Mouse (Mus musculus) liver, embryonic 15.5 days (tissue): ENCODE data around the gene Insyn1. TPM values are rescaled to one million over a fixed set of nuclear protein-coding genes. Genes with fewer than 3 reads are reported as not detected.

Experiments
- ATAC-seq: fragments of 200-750 bp; cut with Nextera tagmentation; 2 replicates; pipeline ENCODE4 v1.8.0; 2017; ENCODE audit warnings: moderate number of reproducible peaks, mild to moderate bottlenecking, moderate library complexity; ENCODE audit not compliant: insufficient read depth
- H3K27ac ChIP-seq: fragments of 300-500 bp; sonication (generic); replicated peaks from 2 replicates; pipeline ENCODE4 v1.5.1; 2015; ENCODE audit warnings: mild to moderate bottlenecking, inconsistent platforms
- H3K27me3 ChIP-seq: fragments of 300-500 bp; sonication (generic); 2 replicates; pipeline ENCODE4 v1.6.1; 2015; ENCODE audit warnings: mild to moderate bottlenecking, inconsistent platforms
- H3K36me3 ChIP-seq: fragments of 300-500 bp; sonication (generic); replicated peaks from 2 replicates; pipeline ENCODE4 v1.6.1; 2015; ENCODE audit warnings: moderate library complexity, mild to moderate bottlenecking, inconsistent platforms
- H3K4me1 ChIP-seq: fragments of 300-500 bp; sonication (generic); replicated peaks from 2 replicates; pipeline ENCODE4 v1.6.1; 2015; ENCODE audit warnings: inconsistent platforms
- H3K4me2 ChIP-seq: fragments of 300-500 bp; sonication (generic); 2 replicates; pipeline ENCODE4 v1.6.1; 2015; ENCODE audit warnings: moderate library complexity, mild to moderate bottlenecking, inconsistent platforms
- H3K4me3 ChIP-seq: fragments of 300-500 bp; sonication (generic); replicated peaks from 2 replicates; pipeline ENCODE4 v1.5.1; 2015; ENCODE audit warnings: mild to moderate bottlenecking, inconsistent platforms
- H3K9ac ChIP-seq: fragments of 300-500 bp; sonication (generic); 2 replicates; pipeline ENCODE4 v1.6.1; 2015; ENCODE audit warnings: moderate library complexity, mild to moderate bottlenecking, inconsistent platforms
- H3K9me3 ChIP-seq: fragments of 300-500 bp; sonication (generic); replicated peaks from 2 replicates; pipeline ENCODE4 v1.6.1; 2016; ENCODE audit warnings: inconsistent platforms
- WGBS: fragments of 180-500 bp; shearing (Covaris S2); methylation state at CpG from one replicate; pipeline ENCODE4 v1.1.7; 2015; ENCODE audit warnings: mixed read lengths; ENCODE audit not compliant: insufficient replicate concordance; 5-methylcytosine and 5-hydroxymethylcytosine counted together
- polyA plus RNA-seq: library from polyadenylated mRNA; unstranded; fragments of >200 nt; fragmentation: Nextera tagmentation; extraction: Ambion mirVana; gene quantifications from 2 replicates; pipeline ENCODE4 v1.2.1, GENCODE M21; 2015

The Insyn1 gene
- polyA plus RNA-seq, 1 experiment from 2014 or later, result not detected

- H3K9ac ChIP-seq, result no peak overlapping the region
- WGBS, result 39% methylated on average over 5 of the region's 5 CpGs
- no peaks in the 10 kb centered on the region for H3K4me1 ChIP-seq
- no peaks in the 10 kb centered on the region for H3K36me3 ChIP-seq
- H3K4me3 ChIP-seq, result no peak overlapping the region
- ATAC-seq, result no peak
- no peak overlapping the region for H3K27ac ChIP-seq
- H3K9me3 ChIP-seq, result no peaks in the 10 kb centered on the region
- H3K4me2 ChIP-seq, result no peak overlapping the region
- H3K27me3 ChIP-seq, result peaks cover 19% of the 10 kb centered on the region; the same call in 1 of the 2 replicates
Measured at GRCm38 (mm10) chr9:58453791-58454378, 34.5 kb upstream of the Insyn1 start.

DNA sequence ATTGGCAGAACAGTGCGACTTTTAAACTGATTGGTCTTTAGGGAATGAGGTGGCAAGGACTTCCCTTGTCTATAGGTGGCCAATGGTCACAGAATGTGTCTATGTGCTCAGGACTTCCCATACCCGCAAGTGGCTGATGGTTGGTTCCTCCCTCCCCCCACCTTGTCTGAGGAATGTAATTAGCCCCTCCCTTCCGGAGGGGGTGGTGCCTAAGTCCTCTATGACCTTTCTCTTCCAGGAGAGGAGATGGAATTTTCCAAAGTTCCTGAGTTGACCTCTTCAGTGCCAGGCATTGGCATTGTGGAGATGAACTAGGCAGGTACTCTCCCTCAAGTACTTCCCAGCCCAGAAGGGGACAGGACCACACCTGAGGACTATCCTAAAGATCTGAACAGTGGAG, 33.5 kb upstream of the Insyn1 start:
- ATAC-seq, result no peak
- Histone ChIP-seq H3K4me1 (no peaks in the 10 kb centered on the region), H3K27ac (no peak overlapping the region), H3K9me3 (no peaks in the 10 kb centered on the region), H3K9ac (no peak overlapping the region), H3K27me3 (peaks cover 19% of the 10 kb centered on the region; the same call in 1 of the 2 replicates), H3K4me3 (no peak overlapping the region), H3K36me3 (no peaks in the 10 kb centered on the region), H3K4me2 (no peak overlapping the region)
- WGBS, result 33% methylated on average over 3 of the region's 3 CpGs

GRCm38 (mm10) chr9:58455798-58456197, 32.6 kb upstream of the Insyn1 start:
- WGBS, result 25% methylated on average over 13 of the region's 13 CpGs
- no peaks in the 10 kb centered on the region for H3K36me3 ChIP-seq
- peaks cover 19% of the 10 kb centered on the region; the same call in 1 of the 2 replicates for H3K27me3 ChIP-seq
- no peak overlapping the region for H3K27ac ChIP-seq
- no peaks in the 10 kb centered on the region for H3K9me3 ChIP-seq
- no peaks in the 10 kb centered on the region for H3K4me1 ChIP-seq
- no peak for ATAC-seq
- no peak overlapping the region for H3K4me2 ChIP-seq
- H3K9ac ChIP-seq, result no peak overlapping the region
- no peak overlapping the region for H3K4me3 ChIP-seq

- WGBS, result 48% methylated on average over 7 of the region's 7 CpGs
- Histone ChIP-seq H3K36me3 (no peaks in the 10 kb centered on the region), H3K27ac (no peak overlapping the region), H3K4me1 (no peaks in the 10 kb centered on the region), H3K27me3 (peaks cover 19% of the 10 kb centered on the region; the same call in 1 of the 2 replicates), H3K4me3 (no peak overlapping the region), H3K4me2 (no peak overlapping the region), H3K9me3 (no peaks in the 10 kb centered on the region), H3K9ac (no peak overlapping the region)
- no peak for ATAC-seq
Measured at GRCm38 (mm10) chr9:58457481-58457955, 30.9 kb upstream of the Insyn1 start.

DNA sequence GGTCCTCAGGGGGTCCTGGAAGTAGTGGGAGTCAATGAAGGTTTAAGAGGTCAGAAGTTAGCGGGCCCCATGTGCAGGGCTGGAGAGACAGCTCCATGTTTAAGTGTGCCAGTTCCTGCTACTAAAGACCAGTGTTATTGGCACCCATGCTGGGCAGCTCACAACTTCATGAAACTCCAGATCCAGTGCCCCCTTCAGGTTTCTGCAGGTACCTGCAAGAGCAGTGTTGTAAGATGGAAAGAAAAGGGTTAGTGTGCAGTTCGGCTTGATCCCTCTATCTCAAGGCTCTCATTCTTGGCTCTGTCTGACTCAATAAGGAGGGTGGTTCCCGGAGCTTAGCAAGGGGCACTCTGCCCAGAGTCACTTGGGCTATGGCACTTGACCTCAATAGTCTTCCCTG, 30.1 kb upstream of the Insyn1 start:
- H3K4me2 ChIP-seq, result no peak overlapping the region
- no peak overlapping the region for H3K9ac ChIP-seq
- no peak for ATAC-seq
- peaks cover 16% of the 10 kb centered on the region; the same call in 1 of the 2 replicates for H3K27me3 ChIP-seq
- no peaks in the 10 kb centered on the region for H3K9me3 ChIP-seq
- no peaks in the 10 kb centered on the region for H3K36me3 ChIP-seq
- no peak overlapping the region for H3K27ac ChIP-seq
- no peak overlapping the region for H3K4me3 ChIP-seq
- H3K4me1 ChIP-seq, result no peaks in the 10 kb centered on the region
- WGBS, result 55% methylated on average over 3 of the region's 3 CpGs

DNA sequence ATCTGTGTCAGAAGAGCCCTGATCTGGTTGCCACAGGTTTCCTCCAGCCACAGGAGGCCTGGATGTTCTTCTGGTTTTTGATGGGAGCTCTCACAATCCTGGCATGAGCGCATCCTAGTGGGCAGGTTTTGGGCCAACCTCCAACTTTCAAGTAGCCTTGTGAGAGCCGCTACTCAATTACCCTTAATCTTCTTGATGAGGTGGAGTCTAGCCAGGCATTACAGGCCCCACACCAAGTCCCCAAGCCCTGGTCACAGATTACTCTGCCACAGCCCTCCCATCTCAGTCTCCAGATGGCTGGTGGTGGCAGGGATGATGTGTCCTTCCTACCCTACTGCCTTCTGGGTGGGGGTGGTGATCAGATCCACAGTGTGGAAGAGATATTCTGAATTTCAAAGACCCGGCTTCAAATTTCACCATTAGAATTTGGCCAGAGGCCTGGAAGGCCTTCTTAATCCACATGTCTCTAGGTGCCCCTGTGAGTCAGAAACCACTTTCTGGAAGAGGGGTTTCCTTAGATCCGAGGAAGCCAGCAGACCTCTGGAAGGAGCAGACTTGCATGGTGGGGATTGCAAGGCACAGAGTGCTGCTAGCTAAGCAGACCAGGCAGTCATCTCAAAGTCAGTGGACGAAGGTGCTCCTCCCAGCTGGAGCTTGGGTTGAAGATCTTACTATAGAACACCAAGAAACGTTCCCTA, 29.4 kb upstream of the Insyn1 start:
- Histone ChIP-seq H3K27ac (no peak overlapping the region), H3K4me1 (no peaks in the 10 kb centered on the region), H3K36me3 (no peaks in the 10 kb centered on the region), H3K9ac (no peak overlapping the region), H3K9me3 (no peaks in the 10 kb centered on the region), H3K4me3 (no peak overlapping the region), H3K27me3 (peaks cover 16% of the 10 kb centered on the region; the same call in 1 of the 2 replicates), H3K4me2 (no peak overlapping the region)
- ATAC-seq, result no peak
- WGBS, result 63% methylated on average over 6 of the region's 6 CpGs

- H3K27ac ChIP-seq, result no peak overlapping the region
- H3K36me3 ChIP-seq, result no peaks in the 10 kb centered on the region
- no peak overlapping the region for H3K4me2 ChIP-seq
- no peak overlapping the region for H3K4me3 ChIP-seq
- whole genome bisulfite sequencing, result 41% methylated on average over 5 of the region's 5 CpGs
- no peaks in the 10 kb centered on the region for H3K9me3 ChIP-seq
- no peaks in the 10 kb centered on the region for H3K27me3 ChIP-seq
- H3K9ac ChIP-seq, result no peak overlapping the region
- ATAC-seq, result no peak
- H3K4me1 ChIP-seq, result no peaks in the 10 kb centered on the region
Measured at GRCm38 (mm10) chr9:58467345-58468025, 20.9 kb upstream of the Insyn1 start.

DNA sequence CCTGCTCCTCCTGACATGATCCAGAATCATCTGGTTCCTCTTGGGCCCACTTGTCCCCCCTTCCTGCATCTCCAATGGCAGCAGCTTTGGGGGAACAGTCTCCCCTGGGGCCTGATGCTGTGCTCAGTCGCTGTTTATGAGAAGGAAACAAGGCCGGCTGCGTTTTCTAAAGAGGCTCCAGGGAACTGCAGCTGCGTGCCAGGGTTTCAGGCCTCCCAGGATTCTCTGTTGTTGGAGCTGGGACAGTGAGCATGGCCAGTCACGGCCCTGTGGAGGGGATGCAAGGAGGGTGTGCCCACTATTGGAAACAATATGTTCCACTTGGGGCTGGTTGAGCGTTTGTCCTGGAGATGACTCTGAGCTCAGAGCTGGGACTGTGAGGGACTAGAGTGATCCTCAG, 17.9 kb upstream of the Insyn1 start:
- Histone ChIP-seq H3K27ac (no peak overlapping the region), H3K9me3 (no peaks in the 10 kb centered on the region), H3K4me2 (no peak overlapping the region), H3K27me3 (no peaks in the 10 kb centered on the region), H3K36me3 (no peaks in the 10 kb centered on the region), H3K4me1 (no peaks in the 10 kb centered on the region), H3K9ac (no peak overlapping the region), H3K4me3 (no peak overlapping the region)
- WGBS, result 52% methylated on average over 6 of the region's 6 CpGs
- no peak for ATAC-seq

DNA sequence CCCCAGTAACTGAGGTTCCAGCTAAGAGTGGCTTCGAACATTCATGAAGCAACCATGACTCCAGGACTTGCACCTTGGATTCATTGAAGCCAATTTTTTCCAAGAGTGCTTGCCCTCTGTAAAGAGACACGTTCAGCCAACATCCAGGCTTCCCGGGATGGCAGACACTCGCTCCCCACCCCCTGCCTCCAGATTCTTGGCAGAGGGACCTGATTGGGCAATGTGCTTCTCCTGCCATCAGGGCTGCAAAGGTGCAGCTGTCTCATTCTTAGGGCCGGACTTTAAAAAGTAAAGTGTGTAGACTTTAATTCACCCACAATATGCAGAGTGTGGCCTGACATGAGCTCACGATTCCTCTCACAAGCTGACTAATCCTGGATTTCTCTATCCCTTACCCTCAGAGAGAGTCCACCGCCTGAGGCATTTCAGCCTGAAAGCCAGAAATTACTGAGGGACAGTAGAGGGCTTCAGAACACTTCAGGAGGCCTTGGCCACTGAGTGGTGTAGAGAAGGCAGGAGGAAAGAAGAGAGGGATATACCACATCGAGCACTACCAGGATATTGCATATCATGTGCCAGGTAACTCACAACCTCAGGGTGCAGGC, 15.1 kb upstream of the Insyn1 start:
- no peak overlapping the region for H3K4me2 ChIP-seq
- H3K4me1 ChIP-seq, result no peaks in the 10 kb centered on the region
- H3K27me3 ChIP-seq, result 0 out of 2 replicates have a peak, but pooled peaks cover 6% of the 10 kb centered on the region
- no peak for ATAC-seq
- no peak overlapping the region for H3K4me3 ChIP-seq
- no peak overlapping the region for H3K9ac ChIP-seq
- 55% methylated on average over 8 of the region's 8 CpGs for WGBS
- H3K9me3 ChIP-seq, result no peaks in the 10 kb centered on the region
- no peak overlapping the region for H3K27ac ChIP-seq
- H3K36me3 ChIP-seq, result no peaks in the 10 kb centered on the region

- peaks cover 89% of the 10 kb centered on the region for H3K27me3 ChIP-seq
- no peak overlapping the region for H3K4me2 ChIP-seq
Measured at GRCm38 (mm10) chr9:58487076-58487475, 1.3 kb upstream of the Insyn1 start.

More at GRCm38 (mm10) chr9:58487076-58487475, 1.3 kb upstream of the Insyn1 start:
- WGBS, result 13% methylated on average over 3 of the region's 3 CpGs
- no peak overlapping the region for H3K27ac ChIP-seq
- H3K9me3 ChIP-seq, result no peaks in the 10 kb centered on the region
- peaks cover 5% of the 10 kb centered on the region; the same call in 1 of the 2 replicates for H3K4me1 ChIP-seq
- no peak overlapping the region for H3K9ac ChIP-seq
- H3K4me3 ChIP-seq, result no peak overlapping the region
- no peaks in the 10 kb centered on the region for H3K36me3 ChIP-seq
- ATAC-seq, result no peak
